Mouse (Mus musculus) heart, embryonic 15.5 days (tissue): ENCODE data around the gene Tapt1. TPM values are rescaled to one million over a fixed set of nuclear protein-coding genes. Genes with fewer than 3 reads are reported as not detected.

ENCODE experiments used
- ATAC-seq: fragments of 200-750 bp; cut with Nextera tagmentation; replicated peaks from 2 replicates; pipeline ENCODE4 v1.8.0; 2017; ENCODE audit warnings: low read depth, moderate TSS enrichment; ENCODE audit not compliant: insufficient number of reproducible peaks, insufficient read depth, low FRiP score
- H3K27ac ChIP-seq: fragments of 300-500 bp; sonication (generic); 2 replicates; pipeline ENCODE4 v1.5.1; 2015; ENCODE audit warnings: mild to moderate bottlenecking, inconsistent platforms
- H3K27me3 ChIP-seq: fragments of 300-500 bp; sonication (generic); 2 replicates; pipeline ENCODE4 v1.6.1; 2015; ENCODE audit warnings: inconsistent platforms
- H3K36me3 ChIP-seq: fragments of 300-500 bp; sonication (generic); 2 replicates; pipeline ENCODE4 v1.6.1; 2015; ENCODE audit warnings: mild to moderate bottlenecking, inconsistent platforms
- H3K4me1 ChIP-seq: fragments of 300-500 bp; sonication (generic); replicated peaks from 2 replicates; pipeline ENCODE4 v1.6.1; 2015; ENCODE audit warnings: inconsistent platforms
- H3K4me2 ChIP-seq: fragments of 300-500 bp; sonication (generic); 2 replicates; pipeline ENCODE4 v1.6.1; 2015; ENCODE audit warnings: inconsistent platforms, mild to moderate bottlenecking, moderate library complexity
- H3K4me3 ChIP-seq: fragments of 300-500 bp; sonication (generic); 2 replicates; pipeline ENCODE4 v1.5.1; 2015; ENCODE audit warnings: mild to moderate bottlenecking, inconsistent platforms
- H3K9ac ChIP-seq: fragments of 300-500 bp; sonication (generic); 2 replicates; pipeline ENCODE4 v1.6.1; 2015; ENCODE audit warnings: mild to moderate bottlenecking, inconsistent platforms
- H3K9me3 ChIP-seq: fragments of 300-500 bp; sonication (generic); replicated peaks from 2 replicates; pipeline ENCODE4 v1.6.1; 2016; ENCODE audit warnings: inconsistent platforms
- WGBS: fragments of 180-500 bp; shearing (Covaris S2); methylation state at CpG from one replicate; pipeline ENCODE4 v1.1.7; 2015; ENCODE audit warnings: mixed read lengths; 5-methylcytosine and 5-hydroxymethylcytosine counted together
- polyA plus RNA-seq: library from polyadenylated mRNA; unstranded; fragments of >200 nt; fragmentation: Nextera tagmentation; extraction: Ambion mirVana; gene quantifications from 2 replicates; pipeline ENCODE4 v1.2.1, GENCODE M21; 2015

Gene Tapt1
- polyA plus RNA-seq, 1 experiment from 2014 or later, result 20.8 TPM

DNA sequence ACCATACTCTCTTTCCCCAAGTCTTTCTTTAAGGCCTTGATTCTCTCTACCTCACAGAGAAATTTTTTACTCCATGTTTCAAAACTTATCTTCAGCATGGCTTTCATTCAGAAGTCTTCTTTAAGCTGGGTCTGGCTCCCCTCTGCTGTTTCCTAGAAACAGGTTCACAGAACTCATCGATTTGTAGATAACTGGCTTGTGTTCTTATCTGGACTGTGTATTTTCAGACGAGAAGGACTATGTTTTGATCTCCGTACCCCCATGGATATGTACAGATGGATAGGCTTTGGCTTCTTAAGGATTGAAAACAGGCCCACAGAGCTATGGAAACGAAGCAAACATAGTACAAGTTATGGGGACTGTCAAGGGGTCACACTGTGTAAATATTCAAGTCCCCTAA lies 26.0 kb upstream of the Tapt1 start:
- WGBS, result 48% methylated on average over 4 of the region's 4 CpGs
- Histone ChIP-seq H3K4me3 (no peak overlapping the region), H3K4me2 (no peak overlapping the region), H3K27me3 (no peaks in the 10 kb centered on the region), H3K27ac (no peak overlapping the region), H3K9ac (no peak overlapping the region), H3K36me3 (no peaks in the 10 kb centered on the region), H3K9me3 (no peaks in the 10 kb centered on the region), H3K4me1 (no peaks in the 10 kb centered on the region)
- no peak for ATAC-seq

DNA sequence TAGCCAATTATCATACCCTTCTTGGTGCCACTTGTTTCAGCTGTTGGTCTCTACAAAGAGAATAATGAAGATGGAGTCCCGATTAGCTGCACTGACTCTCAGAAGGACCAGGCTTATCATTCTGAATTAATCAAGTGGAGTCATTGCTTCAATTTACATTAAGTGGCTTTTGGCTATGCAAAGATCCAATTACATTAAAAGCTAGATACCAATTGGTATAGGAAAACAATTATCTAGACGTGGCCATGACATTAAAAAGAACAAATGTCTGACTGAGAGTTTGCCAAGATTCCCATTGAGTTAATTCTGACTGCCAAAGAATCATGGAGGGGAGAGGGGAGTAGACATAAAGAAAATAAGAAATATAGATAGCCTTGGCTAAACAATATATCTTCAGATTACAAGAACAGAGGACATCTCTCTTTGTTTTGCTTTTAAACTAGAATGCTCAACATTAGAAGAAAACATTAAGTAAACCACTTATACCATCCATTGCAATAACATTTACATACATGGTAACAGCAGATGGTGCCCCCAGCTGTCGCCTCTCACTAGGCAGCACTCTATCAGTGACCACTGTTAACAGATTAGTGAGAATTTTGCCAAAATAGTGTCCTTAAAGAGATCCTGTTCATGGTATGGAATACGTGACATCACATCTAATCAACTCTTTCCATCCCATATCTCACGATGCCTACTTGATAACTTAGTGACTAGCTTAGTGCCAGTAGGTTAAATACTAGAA lies 24.0 kb upstream of the Tapt1 start:
- 78% methylated on average over 5 of the region's 5 CpGs for WGBS
- Histone ChIP-seq H3K4me2 (no peak overlapping the region), H3K36me3 (no peaks in the 10 kb centered on the region), H3K27me3 (no peaks in the 10 kb centered on the region), H3K27ac (no peak overlapping the region), H3K9me3 (no peaks in the 10 kb centered on the region), H3K9ac (no peak overlapping the region), H3K4me1 (no peaks in the 10 kb centered on the region), H3K4me3 (no peak overlapping the region)
- ATAC-seq, result no peak

DNA sequence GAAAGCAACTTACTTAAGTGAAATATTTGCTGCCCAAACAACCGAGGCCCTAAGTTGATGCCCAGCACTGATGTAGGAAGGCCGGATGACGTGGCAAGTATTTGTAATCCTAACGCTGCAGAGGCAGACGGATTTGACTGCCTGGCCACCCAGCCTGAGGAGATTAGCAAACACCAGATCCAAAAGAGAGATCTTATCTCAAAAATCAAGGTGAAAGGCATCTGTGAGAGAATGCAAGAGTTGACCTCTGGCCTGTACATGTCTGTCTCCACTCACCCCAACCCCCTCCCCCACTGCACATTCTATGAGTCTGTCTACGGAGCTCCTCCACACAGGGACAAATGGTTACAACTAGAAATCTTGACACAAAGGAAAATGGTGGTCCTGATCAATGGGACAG lies 22.9 kb upstream of the Tapt1 start:
- no peak overlapping the region for H3K27ac ChIP-seq
- H3K9ac ChIP-seq, result no peak overlapping the region
- H3K4me3 ChIP-seq, result no peak overlapping the region
- no peaks in the 10 kb centered on the region for H3K4me1 ChIP-seq
- ATAC-seq, result no peak
- no peak overlapping the region for H3K4me2 ChIP-seq
- H3K9me3 ChIP-seq, result no peaks in the 10 kb centered on the region
- no peaks in the 10 kb centered on the region for H3K27me3 ChIP-seq
- no peaks in the 10 kb centered on the region for H3K36me3 ChIP-seq
- WGBS, result 70% methylated on average over 6 of the region's 6 CpGs

DNA sequence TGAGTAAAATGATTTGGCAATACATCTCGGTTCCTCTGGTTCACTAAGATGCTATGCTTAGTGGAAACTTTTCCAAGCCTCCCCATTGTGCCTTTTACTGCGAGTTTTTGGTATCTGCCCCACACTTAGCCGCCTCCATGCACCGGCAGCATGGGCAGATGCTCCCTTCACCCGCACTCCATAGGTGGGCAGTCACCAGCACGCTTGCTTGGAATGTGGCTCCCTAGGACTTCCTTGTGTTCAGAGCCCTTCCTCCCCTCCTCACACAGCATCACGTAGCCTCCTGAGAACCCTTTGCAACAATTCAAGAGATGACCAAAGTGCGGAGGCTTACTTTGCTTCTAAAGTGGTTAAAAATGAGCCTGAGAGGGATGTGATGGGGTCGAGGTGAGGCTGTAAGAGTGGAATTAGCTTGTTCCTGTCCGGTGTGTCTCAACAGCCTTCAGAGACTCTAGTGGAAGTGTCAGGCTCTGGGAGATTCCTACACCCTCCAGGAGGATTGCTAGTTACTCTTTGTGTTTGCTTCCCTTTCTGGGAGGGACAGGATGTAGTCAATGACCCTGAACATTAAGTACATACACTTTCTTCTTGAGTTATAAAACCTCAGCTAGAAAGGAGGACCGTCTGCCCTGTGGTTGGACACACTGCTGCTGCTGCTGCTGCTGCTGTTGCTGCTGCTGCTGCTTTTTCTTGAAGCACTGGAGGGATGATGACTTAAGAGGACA lies 20.2 kb upstream of the Tapt1 start:
- WGBS, result 31% methylated on average over 11 of the region's 11 CpGs
- ATAC-seq, result no peak
- no peak overlapping the region for H3K4me2 ChIP-seq

DNA sequence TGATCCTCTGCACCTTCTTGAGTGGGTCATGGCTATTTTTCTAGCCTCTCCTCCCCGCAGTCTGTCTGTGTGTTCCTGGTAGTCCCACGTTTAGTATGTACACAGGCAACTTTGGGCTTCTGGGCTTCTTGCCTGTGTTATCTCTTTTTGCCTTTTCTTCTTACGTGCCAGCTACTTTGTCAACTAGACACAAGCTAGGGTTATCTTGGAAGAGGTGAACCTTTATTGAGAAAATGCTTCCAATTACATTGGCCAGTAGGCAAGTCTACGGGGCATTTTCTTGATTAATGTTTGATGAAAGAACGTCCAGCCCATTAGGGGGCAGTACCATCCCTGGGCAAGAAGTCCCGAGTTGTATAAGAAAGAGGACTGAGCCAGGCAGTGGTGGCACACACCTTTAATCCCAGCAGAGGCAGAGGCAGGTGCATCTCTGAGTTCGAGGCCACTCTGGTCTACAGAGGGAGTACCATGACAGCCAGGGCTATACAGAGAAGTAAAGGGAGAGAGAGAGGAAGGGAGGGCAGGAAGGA lies 18.5 kb upstream of the Tapt1 start:
- no peak for ATAC-seq
- Histone ChIP-seq H3K4me2 (no peak overlapping the region), H3K4me1 (no peaks in the 10 kb centered on the region), H3K36me3 (no peaks in the 10 kb centered on the region), H3K27ac (no peak overlapping the region), H3K27me3 (no peaks in the 10 kb centered on the region), H3K4me3 (no peak overlapping the region), H3K9me3 (no peaks in the 10 kb centered on the region), H3K9ac (no peak overlapping the region)
- 65% methylated on average over 7 of the region's 7 CpGs for WGBS

More for the DNA sequence above, 20.2 kb upstream of the Tapt1 start:
- Histone ChIP-seq H3K36me3 (no peaks in the 10 kb centered on the region), H3K4me1 (no peaks in the 10 kb centered on the region), H3K27ac (no peak overlapping the region), H3K9me3 (no peaks in the 10 kb centered on the region), H3K9ac (no peak overlapping the region), H3K27me3 (no peaks in the 10 kb centered on the region), H3K4me3 (no peak overlapping the region)

DNA sequence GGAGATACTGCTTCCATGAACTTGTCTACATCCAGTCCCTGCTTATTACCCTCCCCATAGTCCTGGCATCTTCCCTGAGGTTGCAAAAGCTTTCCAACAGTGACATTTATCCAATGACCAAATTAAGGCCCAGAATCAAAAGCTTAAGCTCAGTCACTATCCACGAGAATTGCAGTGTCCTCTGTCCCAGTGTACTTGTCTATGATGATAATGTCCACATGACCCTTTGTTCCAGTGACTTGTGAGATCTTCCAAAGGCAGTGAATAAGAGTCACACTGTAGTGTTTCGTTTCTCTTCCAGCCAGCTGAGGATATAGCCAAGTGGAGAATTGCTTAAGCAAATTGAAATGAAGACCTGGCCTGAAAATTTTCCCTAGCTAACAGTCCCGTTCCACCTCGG lies 16.4 kb upstream of the Tapt1 start:
- no peaks in the 10 kb centered on the region for H3K9me3 ChIP-seq
- WGBS, result 77% methylated on average over 4 of the region's 4 CpGs
- ATAC-seq, result no peak
- no peaks in the 10 kb centered on the region for H3K27me3 ChIP-seq
- no peak overlapping the region for H3K27ac ChIP-seq
- H3K4me2 ChIP-seq, result no peak overlapping the region
- no peaks in the 10 kb centered on the region for H3K36me3 ChIP-seq
- no peak overlapping the region for H3K9ac ChIP-seq
- H3K4me3 ChIP-seq, result no peak overlapping the region
- H3K4me1 ChIP-seq, result no peaks in the 10 kb centered on the region

DNA sequence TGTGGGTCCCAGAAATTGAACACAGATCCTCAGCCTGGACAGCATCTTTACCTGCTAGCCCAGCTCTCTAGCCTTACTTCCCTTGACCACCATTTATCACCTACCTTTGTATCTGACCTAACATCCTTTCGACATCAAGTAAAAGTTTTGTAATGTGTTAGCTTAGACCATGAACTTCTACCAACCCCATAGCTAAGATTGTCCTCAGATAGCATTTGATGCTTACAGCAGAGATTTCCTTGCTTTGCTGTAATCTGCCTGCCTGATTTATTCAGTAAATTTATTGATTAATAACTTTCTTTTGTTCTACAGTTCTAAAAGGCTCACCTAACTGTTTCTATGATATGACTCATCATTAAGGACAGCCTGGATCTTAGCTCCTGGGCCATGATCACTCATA lies 15.3 kb upstream of the Tapt1 start:
- no peaks in the 10 kb centered on the region for H3K9me3 ChIP-seq
- H3K4me3 ChIP-seq, result no peak overlapping the region
- H3K27ac ChIP-seq, result no peak overlapping the region
- H3K36me3 ChIP-seq, result no peaks in the 10 kb centered on the region
- no peak for ATAC-seq
- H3K9ac ChIP-seq, result no peak overlapping the region
- WGBS, result 86% methylated on average over 1 of the region's 1 CpGs
- no peaks in the 10 kb centered on the region for H3K4me1 ChIP-seq
- no peak overlapping the region for H3K4me2 ChIP-seq
- no peaks in the 10 kb centered on the region for H3K27me3 ChIP-seq

DNA sequence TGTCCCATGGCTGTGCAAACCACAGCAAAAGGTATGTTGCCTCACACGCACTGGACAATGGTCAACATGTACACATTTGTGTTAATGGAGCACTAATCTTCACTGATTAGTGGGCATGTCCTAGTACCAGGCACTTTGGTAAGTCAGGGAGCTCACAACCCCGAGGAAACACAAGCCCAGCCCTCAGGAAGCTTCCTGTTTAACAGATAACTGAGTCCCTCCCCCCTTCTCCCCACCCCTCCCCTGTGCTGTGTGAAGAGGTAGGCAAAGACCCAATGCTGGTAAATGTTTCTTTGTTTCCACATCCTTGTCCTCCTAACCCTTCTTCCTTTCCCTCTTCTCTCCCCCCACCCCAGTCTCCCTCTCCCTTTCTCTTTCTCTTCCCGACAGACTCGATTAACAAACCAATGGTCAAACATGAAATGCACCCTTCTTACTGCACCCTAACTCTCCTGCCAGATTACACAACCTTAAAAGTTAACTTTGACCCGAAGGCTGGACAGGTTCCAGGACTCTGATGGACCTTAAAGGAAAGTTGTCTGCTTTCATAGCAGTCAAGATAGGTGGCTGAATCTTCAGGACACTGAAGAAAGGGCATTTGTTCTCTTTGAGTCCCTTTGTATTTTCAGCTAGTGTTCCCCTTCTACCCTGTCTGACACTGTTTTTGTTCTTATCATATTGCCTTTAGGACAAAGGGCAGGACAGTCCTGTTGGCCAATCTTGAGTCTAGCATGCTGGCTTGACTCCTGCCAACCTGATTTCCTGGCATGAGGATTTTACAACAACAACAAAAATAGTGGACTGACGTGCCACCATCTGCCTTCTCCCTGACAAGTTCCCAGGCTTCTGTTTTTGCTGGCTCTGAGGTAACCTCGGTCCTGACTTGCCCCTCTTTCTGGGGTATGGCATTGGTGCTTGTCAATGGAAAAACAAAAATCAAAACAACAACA lies 13.0 kb upstream of the Tapt1 start:
- Histone ChIP-seq H3K27me3 (no peaks in the 10 kb centered on the region), H3K36me3 (no peaks in the 10 kb centered on the region), H3K27ac (no peak overlapping the region), H3K4me1 (no peaks in the 10 kb centered on the region), H3K9me3 (no peaks in the 10 kb centered on the region), H3K9ac (no peak overlapping the region), H3K4me2 (no peak overlapping the region), H3K4me3 (no peak overlapping the region)
- WGBS, result 45% methylated on average over 7 of the region's 7 CpGs
- ATAC-seq, result no peak

DNA sequence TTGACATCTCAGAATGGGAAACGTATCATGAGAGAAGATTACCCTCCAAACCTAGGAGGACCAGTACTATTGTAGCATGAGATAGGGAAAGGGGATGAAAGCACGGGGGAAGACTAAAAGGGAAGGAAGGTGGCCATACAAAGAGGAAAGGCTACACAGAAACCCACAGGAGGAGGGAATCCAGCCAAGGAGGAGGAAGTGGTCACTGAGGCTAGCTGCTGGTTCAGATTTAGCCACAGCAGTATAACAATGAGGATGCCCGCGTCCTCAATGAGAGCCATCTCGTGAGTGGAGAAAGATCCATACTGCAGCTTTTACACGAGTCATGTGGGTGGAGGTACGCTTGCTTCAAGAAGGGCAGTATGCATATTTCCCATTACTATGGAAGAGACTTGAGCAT lies 11.8 kb upstream of the Tapt1 start:
- H3K9me3 ChIP-seq, result no peaks in the 10 kb centered on the region
- no peaks in the 10 kb centered on the region for H3K27me3 ChIP-seq
- no peaks in the 10 kb centered on the region for H3K36me3 ChIP-seq
- H3K4me2 ChIP-seq, result no peak overlapping the region
- ATAC-seq, result no peak
- no peak overlapping the region for H3K27ac ChIP-seq
- H3K4me1 ChIP-seq, result no peaks in the 10 kb centered on the region
- 72% methylated on average over 7 of the region's 7 CpGs for WGBS
- no peak overlapping the region for H3K9ac ChIP-seq
- no peak overlapping the region for H3K4me3 ChIP-seq

DNA sequence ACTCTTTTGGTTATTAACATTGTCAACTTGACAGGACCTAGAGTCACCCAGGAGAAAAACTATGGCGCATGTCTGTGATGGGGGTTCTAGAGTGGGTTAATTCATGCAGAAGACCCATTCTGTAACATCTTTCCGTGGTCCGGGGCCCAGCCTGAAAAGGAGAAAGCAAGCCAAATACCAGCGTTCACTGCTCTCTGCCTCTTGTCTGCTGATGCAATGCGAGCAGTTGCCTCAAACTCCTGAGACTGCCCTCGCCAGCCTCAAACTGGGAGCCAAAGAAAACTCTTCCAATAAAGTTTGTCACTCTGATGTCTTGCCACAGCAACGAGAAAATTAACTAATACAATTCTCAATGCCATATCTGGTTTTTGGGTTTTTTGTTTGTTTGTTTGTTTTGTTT lies 8.2 kb upstream of the Tapt1 start:
- H3K4me2 ChIP-seq, result no peak overlapping the region
- WGBS, result 90% methylated on average over 7 of the region's 7 CpGs
- H3K4me3 ChIP-seq, result no peak overlapping the region
- no peaks in the 10 kb centered on the region for H3K27me3 ChIP-seq
- no peaks in the 10 kb centered on the region for H3K4me1 ChIP-seq
- H3K9me3 ChIP-seq, result no peaks in the 10 kb centered on the region
- no peak for ATAC-seq
- no peak overlapping the region for H3K27ac ChIP-seq
- H3K36me3 ChIP-seq, result no peaks in the 10 kb centered on the region
- H3K9ac ChIP-seq, result no peak overlapping the region

DNA sequence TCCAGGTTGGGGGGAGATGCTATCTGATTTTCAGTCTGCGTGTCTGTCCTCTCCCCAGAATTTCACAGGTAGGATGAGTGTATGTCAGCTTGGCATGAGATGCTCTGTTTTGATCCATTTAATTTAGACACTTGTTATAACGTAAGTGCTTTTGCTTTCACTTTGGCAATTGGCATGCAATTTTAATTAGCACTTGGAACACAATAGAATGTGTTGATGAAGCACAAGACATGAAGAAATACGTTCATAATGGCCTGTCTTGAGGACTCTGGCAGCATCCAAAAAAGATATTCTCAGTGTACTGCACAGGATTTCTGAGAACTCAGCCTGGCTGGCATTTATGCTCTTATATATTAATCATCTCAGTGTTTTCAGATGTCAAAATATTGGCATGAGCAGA lies 7.5 kb upstream of the Tapt1 start:
- H3K9ac ChIP-seq, result no peak overlapping the region
- no peaks in the 10 kb centered on the region for H3K36me3 ChIP-seq
- H3K4me2 ChIP-seq, result no peak overlapping the region
- no peaks in the 10 kb centered on the region for H3K27me3 ChIP-seq
- H3K4me3 ChIP-seq, result no peak overlapping the region
- ATAC-seq, result no peak
- 0 out of 2 replicates have a peak, but pooled peaks cover under 1% of the 10 kb centered on the region for H3K4me1 ChIP-seq
- WGBS, result 89% methylated on average over 3 of the region's 3 CpGs
- H3K9me3 ChIP-seq, result no peaks in the 10 kb centered on the region
- H3K27ac ChIP-seq, result no peak overlapping the region
